Mouse (Mus musculus) megakaryocyte, embryonic 14.5 days (primary cell): ENCODE results near the gene Als2cr12.

Source experiments
- FLI1 ChIP-seq: IDR thresholded peaks from 2 replicates; pipeline ENCODE4 v1.6.1; 2012; ENCODE audit warnings: low read length, inconsistent platforms, mixed read lengths
- GATA1 ChIP-seq: IDR thresholded peaks from 3 replicates; pipeline ENCODE4 v1.6.1; 2012; ENCODE audit warnings: mixed read lengths, low read length, inconsistent platforms, borderline replicate concordance

DNA sequence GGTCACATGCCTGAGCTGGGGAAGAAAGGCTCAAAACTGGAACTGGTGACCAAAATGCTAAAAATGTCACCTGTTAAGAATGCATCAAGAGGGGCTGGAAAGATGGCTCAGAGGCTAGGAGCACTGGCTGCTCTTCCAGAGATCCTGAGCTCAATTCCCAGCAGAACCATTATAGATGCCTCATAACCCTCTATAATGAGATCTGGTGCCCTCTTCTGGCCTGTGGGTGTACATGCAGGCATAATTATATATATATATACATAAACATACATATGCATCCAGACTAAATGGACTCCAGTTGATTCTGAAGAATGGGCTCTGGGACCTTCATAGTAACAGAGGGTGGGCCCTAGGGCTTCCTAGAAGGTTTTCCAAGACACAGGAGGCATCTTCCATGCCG lies 18.2 kb downstream of the Als2cr12 start:
- TF ChIP-seq GATA1 (no peak), FLI1 (no peak)
